Mouse (Mus musculus) small intestine, adult 2 months (tissue): ENCODE data around the gene Vstm4. TPM values are rescaled to one million over a fixed set of nuclear protein-coding genes. Genes with fewer than 3 reads are reported as not detected.
A peak's percentile ranks its signal among the peaks of the same experiment; 100 is the strongest.

Source experiments
- H3K27ac ChIP-seq: fragments of 200-500 bp; 2 replicates; pipeline ENCODE4 v1.5.1; 2012; ENCODE audit warnings: low read depth, low read length, control low read depth, inconsistent platforms; ENCODE audit not compliant: insufficient read depth
- H3K27me3 ChIP-seq: fragments of 200-500 bp; 2 replicates; pipeline ENCODE4 v1.6.1; 2012; ENCODE audit warnings: mild to moderate bottlenecking, moderate library complexity, low read length, inconsistent platforms; ENCODE audit not compliant: control insufficient read depth, insufficient read depth
- H3K36me3 ChIP-seq: fragments of 200-500 bp; 2 replicates; pipeline ENCODE4 v1.6.1; 2012; ENCODE audit warnings: mild to moderate bottlenecking, low read length, control low read depth, inconsistent platforms; ENCODE audit not compliant: control insufficient read depth, insufficient read depth
- H3K4me1 ChIP-seq: fragments of 200-500 bp; 2 replicates; pipeline ENCODE4 v1.6.1; 2012; ENCODE audit warnings: low read length, inconsistent platforms, mixed read lengths; ENCODE audit not compliant: control insufficient read depth, insufficient read depth, insufficient read length
- H3K4me3 ChIP-seq: fragments of 200-500 bp; 2 replicates; pipeline ENCODE4 v1.5.1; 2012; ENCODE audit warnings: low read depth, mild to moderate bottlenecking, control low read depth, inconsistent platforms, low read length, moderate library complexity
- CTCF ChIP-seq: fragments of 200-500 bp; IDR thresholded peaks from 2 replicates; pipeline ENCODE4 v1.5.1; 2012; ENCODE audit warnings: low read depth, mild to moderate bottlenecking, control low read depth, inconsistent platforms, low read length, moderate library complexity, mixed read lengths; ENCODE audit not compliant: insufficient replicate concordance, insufficient read length; ENCODE audit errors: extremely low read depth
- POLR2A ChIP-seq: fragments of 200-500 bp; IDR thresholded peaks from 2 replicates; pipeline ENCODE4 v1.6.1; 2012; ENCODE audit warnings: low read depth, mild to moderate bottlenecking, control low read depth, inconsistent platforms, low read length, moderate library complexity
- WGBS: fragments of 180-500 bp; shearing (Covaris S2); methylation state at CpG from one replicate; pipeline ENCODE4 v1.1.7; 2018; 5-methylcytosine and 5-hydroxymethylcytosine counted together
- polyA plus RNA-seq: library from polyadenylated mRNA; depleted of rRNA; stranded (reverse); fragments of >200 nt; gene quantifications from 2 replicates; pipeline ENCODE4 v1.2.3, GENCODE M21; 2012

Gene Vstm4
- polyA plus RNA-seq, 1 experiment = 2.7 TPM

GRCm38 (mm10) chr14:32859831-32860569 is 3.4 kb downstream of the Vstm4 start:
- WGBS = 59% methylated on average over 11 of the region's 11 CpGs
- Histone ChIP-seq H3K36me3 (no peaks in the 10 kb centered on the region), H3K4me1 (no peaks in the 10 kb centered on the region; the same call in 1 of the 2 replicates), H3K27ac (no peak overlapping the region), H3K4me3 (no peak overlapping the region), H3K27me3 (peaks cover 11% of the 10 kb centered on the region)
- TF ChIP-seq POLR2A (no peak), CTCF (no peak)

- Histone ChIP-seq H3K4me3 (no peak overlapping the region), H3K4me1 (no peaks in the 10 kb centered on the region; the same call in 1 of the 2 replicates), H3K36me3 (no peaks in the 10 kb centered on the region), H3K27me3 (peaks cover 6% of the 10 kb centered on the region), H3K27ac (peak overlapping the region; percentile 10; the same call in 1 of the 2 replicates)
- TF ChIP-seq POLR2A = no peak
- no peak for TF ChIP-seq CTCF
- WGBS = 48% methylated on average over 6 of the region's 6 CpGs
Observed at GRCm38 (mm10) chr14:32861149-32861581, 4.6 kb downstream of the Vstm4 start.

GRCm38 (mm10) chr14:32861656-32862055 is 5.1 kb downstream of the Vstm4 start:
- TF ChIP-seq CTCF = no peak
- no peak for TF ChIP-seq POLR2A
- H3K27ac ChIP-seq = peak overlapping the region; percentile 10; the same call in 1 of the 2 replicates
- WGBS = 53% methylated on average over 2 of the region's 2 CpGs
- H3K27me3 ChIP-seq = peaks cover 5% of the 10 kb centered on the region
- H3K4me3 ChIP-seq = no peak overlapping the region
- H3K4me1 ChIP-seq = no peaks in the 10 kb centered on the region; the same call in 1 of the 2 replicates
- no peaks in the 10 kb centered on the region for H3K36me3 ChIP-seq

- Histone ChIP-seq H3K36me3 (no peaks in the 10 kb centered on the region), H3K27me3 (no peaks in the 10 kb centered on the region), H3K4me3 (no peak overlapping the region), H3K4me1 (no peaks in the 10 kb centered on the region; the same call in 1 of the 2 replicates), H3K27ac (no peak overlapping the region)
- TF ChIP-seq POLR2A (no peak), CTCF (no peak)
- WGBS = 68% methylated on average over 3 of the region's 3 CpGs
Observed at GRCm38 (mm10) chr14:32865331-32865730, 8.8 kb downstream of the Vstm4 start.

- Histone ChIP-seq H3K27ac (no peak overlapping the region), H3K4me3 (no peak overlapping the region), H3K4me1 (no peaks in the 10 kb centered on the region), H3K27me3 (no peaks in the 10 kb centered on the region; the same call in 1 of the 2 replicates), H3K36me3 (no peaks in the 10 kb centered on the region)
- 57% methylated on average over 5 of the region's 5 CpGs for WGBS
- TF ChIP-seq CTCF (no peak), POLR2A (no peak)
Observed at GRCm38 (mm10) chr14:32871963-32872362, 15.4 kb downstream of the Vstm4 start.

- Histone ChIP-seq H3K4me1 (no peaks in the 10 kb centered on the region), H3K36me3 (no peaks in the 10 kb centered on the region), H3K4me3 (no peak overlapping the region), H3K27ac (no peak overlapping the region), H3K27me3 (no peaks in the 10 kb centered on the region; the same call in 1 of the 2 replicates)
- WGBS = 38% methylated on average over 6 of the region's 6 CpGs
- TF ChIP-seq POLR2A = no peak
- no peak for TF ChIP-seq CTCF
Observed at GRCm38 (mm10) chr14:32877549-32877948, 21.0 kb downstream of the Vstm4 start.

- no peaks in the 10 kb centered on the region for H3K36me3 ChIP-seq
- H3K27ac ChIP-seq = no peak overlapping the region
- H3K27me3 ChIP-seq = no peaks in the 10 kb centered on the region
- no peaks in the 10 kb centered on the region for H3K4me1 ChIP-seq
- 73% methylated on average over 5 of the region's 5 CpGs for WGBS
- TF ChIP-seq CTCF (no peak), POLR2A (no peak)
- no peak overlapping the region for H3K4me3 ChIP-seq
Observed at GRCm38 (mm10) chr14:32880332-32880731, 23.8 kb downstream of the Vstm4 start.
